In the genomic region with DNA sequence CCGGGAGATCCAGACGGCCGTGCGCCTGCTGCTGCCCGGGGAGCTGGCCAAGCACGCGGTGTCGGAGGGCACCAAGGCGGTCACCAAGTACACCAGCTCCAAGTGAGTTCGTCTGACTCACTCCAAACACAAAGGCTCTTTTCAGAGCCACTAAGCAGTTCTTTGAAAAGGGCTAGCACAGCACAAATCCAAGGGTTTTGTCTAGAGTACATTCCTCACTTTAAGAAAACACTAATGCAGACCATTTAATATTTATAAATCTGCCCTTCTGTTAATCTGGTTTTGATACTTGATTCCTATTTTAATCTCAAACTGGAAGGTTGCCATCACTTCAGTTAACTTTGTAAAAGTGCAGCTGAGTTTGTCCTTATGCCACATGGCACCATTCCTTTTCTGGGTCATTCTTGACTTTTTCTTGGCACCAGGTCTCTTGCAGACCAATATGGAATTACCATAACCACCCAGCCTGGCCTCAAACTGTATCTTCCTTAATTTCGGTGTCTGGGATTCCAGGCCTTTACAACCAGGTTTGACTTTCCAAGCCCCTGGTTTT, we compare ENCODE assay signal across 8 mouse cellular contexts. TPM values are rescaled to one million over a fixed set of nuclear protein-coding genes. Genes with fewer than 3 reads are reported as not detected.
DNase-seq lines count a peak whose midpoint lies in the region; ATAC-seq and TF ChIP-seq lines count a peak whose summit lies in the region.

No protein-coding gene starts in this region.

- TF ChIP-seq CTCF in bone marrow macrophage, adult 2 months (IDR thresholded peaks at IDR 0.05; ENCODE audit: low read depth, low read length), result no peak

- H3K27me3 ChIP-seq in hindbrain, embryonic 13.5 days, result no peaks in the 10 kb centered on the region
- no peaks in the 10 kb centered on the region for H3K27me3 ChIP-seq in midbrain, embryonic 13.5 days

- peak overlapping the region; percentile 68 for H3K9ac ChIP-seq in hindbrain, embryonic 13.5 days
- H3K9ac ChIP-seq in midbrain, embryonic 13.5 days (replicated peaks), result peak overlapping the region; percentile 72

- DNase-seq in left cerebral cortex, postnatal 4 days, result peak; percentile 26
- no peak for DNase-seq in left cerebral cortex, adult 11 months (ENCODE audit: low spot score)
- DNase-seq in urinary bladder, postnatal 10 days (ENCODE audit: low spot score), result no peak
- no peak for DNase-seq in lung, postnatal 14 days
- no peak for DNase-seq in urinary bladder, postnatal 25 days (ENCODE audit: low spot score)

- H3K4me1 ChIP-seq in bone marrow macrophage, adult 2 months (ENCODE audit: control insufficient read depth, insufficient read depth, low read length), result peaks cover 23% of the 10 kb centered on the region
- peaks cover 24% of the 10 kb centered on the region for H3K4me1 ChIP-seq in hindbrain, embryonic 13.5 days (replicated peaks)
- peaks cover 39% of the 10 kb centered on the region for H3K4me1 ChIP-seq in midbrain, embryonic 13.5 days (replicated peaks)

- 3% methylated on average over 11 of the region's 11 CpGs for WGBS in hindbrain, embryonic 13.5 days
- 1% methylated on average over 11 of the region's 11 CpGs for WGBS in midbrain, embryonic 13.5 days

- TF ChIP-seq POLR2A in bone marrow macrophage, adult 2 months (IDR thresholded peaks at IDR 0.05; ENCODE audit: borderline replicate concordance, low read depth, low read length), result no peak

- H3K36me3 ChIP-seq in hindbrain, embryonic 13.5 days, result no peaks in the 10 kb centered on the region
- H3K36me3 ChIP-seq in midbrain, embryonic 13.5 days, result no peaks in the 10 kb centered on the region

- peak overlapping the region; percentile 59 for H3K27ac ChIP-seq in bone marrow macrophage, adult 2 months (ENCODE audit: insufficient read depth, low read depth, low read length)
- peak overlapping the region; percentile 90 for H3K27ac ChIP-seq in hindbrain, embryonic 13.5 days
- H3K27ac ChIP-seq in midbrain, embryonic 13.5 days, result peak overlapping the region; percentile 91

- no peaks in the 10 kb centered on the region for H3K9me3 ChIP-seq in hindbrain, embryonic 13.5 days
- no peaks in the 10 kb centered on the region for H3K9me3 ChIP-seq in midbrain, embryonic 13.5 days

- intact Hi-C loops in left cerebral cortex, postnatal 4 days (cut with DNase I), result no loop called here

- peak; percentile 22 for ATAC-seq in hindbrain, embryonic 13.5 days (ENCODE audit: low FRiP score)
- peak; percentile 24; the same call in 1 of the 2 replicates for ATAC-seq in midbrain, embryonic 13.5 days

- H3K4me3 ChIP-seq in bone marrow macrophage, adult 2 months (ENCODE audit: insufficient read depth, low read length), result peak overlapping the region; percentile 49
- peak overlapping the region; percentile 42 for H3K4me3 ChIP-seq in hindbrain, embryonic 13.5 days
- H3K4me3 ChIP-seq in midbrain, embryonic 13.5 days (replicated peaks), result peak overlapping the region; percentile 40

- H3K4me2 ChIP-seq in hindbrain, embryonic 13.5 days, result peak overlapping the region; percentile 67
- H3K4me2 ChIP-seq in midbrain, embryonic 13.5 days (replicated peaks), result peak overlapping the region; percentile 64

RNA-seq across cellular contexts. Expression of a gene that starts 0.6 kb away (rescaled TPM):
- 10 to 100 TPM; 34.8 to 37.4 TPM for total RNA-seq in left cerebral cortex, postnatal 4 days (2021)
- polyA plus RNA-seq in bone marrow macrophage, adult 2 months (2012; ENCODE audit: insufficient read depth, insufficient read length, missing spikeins), result 2.1 TPM in 1 of 2 replicates, not detected in the other
- polyA plus RNA-seq in hindbrain, embryonic 13.5 days (2015; fragmentation: Nextera tagmentation; extraction: Ambion mirVana), result 1.9 and 2.3 TPM in 2 replicates
- 3.7 and 4.2 TPM in 2 replicates for polyA plus RNA-seq in midbrain, embryonic 13.5 days (2015; fragmentation: Nextera tagmentation; extraction: Ambion mirVana)

RNA-seq across cellular contexts. Expression of a gene that starts 5.0 kb away (rescaled TPM):
- total RNA-seq in left cerebral cortex, postnatal 4 days (2021), result 100 to 1,000 TPM; 159 to 180 TPM
- polyA plus RNA-seq in bone marrow macrophage, adult 2 months (2012; ENCODE audit: insufficient read depth, insufficient read length, missing spikeins), result 6.9 TPM in 1 of 2 replicates, not detected in the other
- polyA plus RNA-seq in hindbrain, embryonic 13.5 days (2015; fragmentation: Nextera tagmentation; extraction: Ambion mirVana), result 5.9 and 6.4 TPM in 2 replicates
- polyA plus RNA-seq in midbrain, embryonic 13.5 days (2015; fragmentation: Nextera tagmentation; extraction: Ambion mirVana), result 10.8 and 11.5 TPM in 2 replicates

RNA-seq across cellular contexts. Expression of a gene that starts 6.2 kb away (rescaled TPM):
- total RNA-seq in left cerebral cortex, postnatal 4 days (2021), result 100 to 1,000 TPM; 129 to 178 TPM
- 4.0 TPM in 1 of 2 replicates, not detected in the other for polyA plus RNA-seq in bone marrow macrophage, adult 2 months (2012; ENCODE audit: insufficient read depth, insufficient read length, missing spikeins)
- polyA plus RNA-seq in hindbrain, embryonic 13.5 days (2015; fragmentation: Nextera tagmentation; extraction: Ambion mirVana), result 12.9 and 14.0 TPM in 2 replicates
- polyA plus RNA-seq in midbrain, embryonic 13.5 days (2015; fragmentation: Nextera tagmentation; extraction: Ambion mirVana), result 12.9 and 37.4 TPM in 2 replicates

RNA-seq across cellular contexts. Expression of a gene that starts 6.5 kb away (rescaled TPM):
- 100 to 1,000 TPM; 112 to 115 TPM for total RNA-seq in left cerebral cortex, postnatal 4 days (2021)
- polyA plus RNA-seq in bone marrow macrophage, adult 2 months (2012; ENCODE audit: insufficient read depth, insufficient read length, missing spikeins), result not detected in 2 replicates
- 1.1 and 1.9 TPM in 2 replicates for polyA plus RNA-seq in hindbrain, embryonic 13.5 days (2015; fragmentation: Nextera tagmentation; extraction: Ambion mirVana)
- polyA plus RNA-seq in midbrain, embryonic 13.5 days (2015; fragmentation: Nextera tagmentation; extraction: Ambion mirVana), result 1.8 TPM in 1 of 2 replicates, not detected in the other

RNA-seq across cellular contexts. Expression of a gene that starts 12.4 kb away (rescaled TPM):
- 10 to 100 TPM; 35.9 to 46.7 TPM for total RNA-seq in left cerebral cortex, postnatal 4 days (2021)
- polyA plus RNA-seq in bone marrow macrophage, adult 2 months (2012; ENCODE audit: insufficient read depth, insufficient read length, missing spikeins), result 1.8 and 2.7 TPM in 2 replicates
- 0.39 and 0.84 TPM in 2 replicates for polyA plus RNA-seq in hindbrain, embryonic 13.5 days (2015; fragmentation: Nextera tagmentation; extraction: Ambion mirVana)
- polyA plus RNA-seq in midbrain, embryonic 13.5 days (2015; fragmentation: Nextera tagmentation; extraction: Ambion mirVana), result 0.82 and 1.0 TPM in 2 replicates
